Mouse (Mus musculus) midbrain, embryonic 14.5 days (tissue): ENCODE results near the gene Tarsl2. TPM values are rescaled to one million over a fixed set of nuclear protein-coding genes. Genes with fewer than 3 reads are reported as not detected.

Experiments used
- ATAC-seq: fragments of 200-750 bp; cut with Nextera tagmentation; 2 replicates; pipeline ENCODE4 v1.8.0; 2017; ENCODE audit warnings: moderate number of reproducible peaks, moderate library complexity; ENCODE audit not compliant: low FRiP score, low TSS enrichment
- DNase-seq: peaks from one replicate; pipeline ENCODE4 v3.0.0-alpha.2; 2015
- H3K27ac ChIP-seq: fragments of 300-500 bp; sonication (generic); replicated peaks from 2 replicates; pipeline ENCODE4 v1.5.1; 2014; ENCODE audit warnings: mild to moderate bottlenecking, low read depth, low read length, moderate library complexity
- H3K27me3 ChIP-seq: fragments of 300-500 bp; sonication (generic); 2 replicates; pipeline ENCODE4 v1.6.1; 2014; ENCODE audit warnings: low read length, control low read depth, mixed read lengths; ENCODE audit not compliant: control insufficient read depth, insufficient read depth
- H3K36me3 ChIP-seq: fragments of 300-500 bp; sonication (generic); 2 replicates; pipeline ENCODE4 v1.6.1; 2014; ENCODE audit warnings: low read length, control low read depth; ENCODE audit not compliant: control insufficient read depth, insufficient read depth
- H3K4me1 ChIP-seq: fragments of 300-500 bp; sonication (generic); 2 replicates; pipeline ENCODE4 v1.6.1; 2014; ENCODE audit warnings: mild to moderate bottlenecking, antibody characterized with exemption, low read length, control low read depth; ENCODE audit not compliant: control insufficient read depth, insufficient read depth
- H3K4me2 ChIP-seq: fragments of 300-500 bp; sonication (generic); 2 replicates; pipeline ENCODE4 v1.6.1; 2014; ENCODE audit warnings: mild to moderate bottlenecking, low read length, moderate library complexity
- H3K4me3 ChIP-seq: fragments of 300-500 bp; sonication (generic); replicated peaks from 2 replicates; pipeline ENCODE4 v1.5.1; 2014; ENCODE audit warnings: low read depth, low read length
- H3K9ac ChIP-seq: fragments of 300-500 bp; sonication (generic); replicated peaks from 2 replicates; pipeline ENCODE4 v1.6.1; 2014; ENCODE audit warnings: mild to moderate bottlenecking, low read length, moderate library complexity
- H3K9me3 ChIP-seq: fragments of 300-500 bp; sonication (generic); 2 replicates; pipeline ENCODE4 v1.6.1; 2016; ENCODE audit warnings: low read length, control low read depth, mixed read lengths; ENCODE audit not compliant: control insufficient read depth
- WGBS: fragments of 180-500 bp; shearing (Covaris S2); extraction: QIAGEN DNeasy Blood & Tissue Kit; methylation state at CpG from one replicate; pipeline ENCODE4 v1.1.7; 2014; 5-methylcytosine and 5-hydroxymethylcytosine counted together
- polyA plus RNA-seq: library from polyadenylated mRNA; unstranded; fragments of >200 nt; fragmentation: Nextera tagmentation; extraction: Ambion mirVana; gene quantifications from 2 replicates; pipeline ENCODE4 v1.2.1, GENCODE M21; 2014

The Tarsl2 gene
- polyA plus RNA-seq, 1 experiment from 2014 or later, result 17.6 TPM

DNA sequence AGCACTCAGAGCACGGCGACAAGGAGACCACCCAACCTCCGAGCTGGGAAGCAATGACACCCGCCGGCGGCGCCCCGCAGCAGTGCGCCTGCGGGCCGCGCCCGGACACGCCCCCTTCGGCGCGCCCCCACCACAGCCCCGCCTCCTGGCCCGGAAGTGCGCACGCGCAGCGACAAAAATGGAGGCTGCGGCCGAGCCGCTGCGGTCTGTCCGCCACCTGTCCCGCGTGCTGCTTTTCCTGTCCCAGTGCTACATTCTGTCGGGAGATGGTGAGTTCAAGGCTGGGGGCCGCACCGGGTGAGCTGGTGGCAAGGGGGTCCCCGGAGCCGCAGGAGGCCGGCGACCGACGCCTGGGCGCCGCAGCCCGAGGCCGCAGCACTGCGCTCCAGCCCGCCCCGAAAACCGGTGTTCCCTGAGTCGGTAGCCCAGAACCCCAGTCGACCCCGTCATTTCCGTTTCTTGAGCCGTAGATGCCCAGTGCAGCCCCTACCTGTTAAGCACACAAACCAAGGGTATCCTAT lies 48.7 kb downstream of the Tarsl2 start:
- peak; percentile 95 for DNase-seq
- ATAC-seq, result peak; percentile 95
- Histone ChIP-seq H3K4me3 (peak overlapping the region; percentile 79), H3K36me3 (peaks cover 34% of the 10 kb centered on the region), H3K9me3 (no peaks in the 10 kb centered on the region), H3K27me3 (no peaks in the 10 kb centered on the region), H3K27ac (peak overlapping the region; percentile 82), H3K4me2 (peak overlapping the region; percentile 82), H3K4me1 (peaks cover 14% of the 10 kb centered on the region), H3K9ac (peak overlapping the region; percentile 77)
- under 1% methylated on average over 52 of the region's 52 CpGs for WGBS

GRCm38 (mm10) chr7:65696450-65696849 lies 51.8 kb downstream of the Tarsl2 start:
- no peaks in the 10 kb centered on the region for H3K9me3 ChIP-seq
- DNase-seq, result peak; percentile 29
- ATAC-seq, result no peak
- no peak overlapping the region for H3K27ac ChIP-seq
- H3K27me3 ChIP-seq, result no peaks in the 10 kb centered on the region
- peaks cover 14% of the 10 kb centered on the region for H3K4me1 ChIP-seq
- no peak overlapping the region for H3K4me2 ChIP-seq
- H3K4me3 ChIP-seq, result no peak overlapping the region
- peaks cover 65% of the 10 kb centered on the region for H3K36me3 ChIP-seq
- 57% methylated on average over 2 of the region's 2 CpGs for WGBS
- H3K9ac ChIP-seq, result no peak overlapping the region

- Histone ChIP-seq H3K4me3 (no peak overlapping the region), H3K27me3 (no peaks in the 10 kb centered on the region), H3K27ac (no peak overlapping the region), H3K36me3 (peaks cover 56% of the 10 kb centered on the region), H3K4me2 (no peak overlapping the region), H3K9me3 (no peaks in the 10 kb centered on the region), H3K4me1 (no peaks in the 10 kb centered on the region), H3K9ac (no peak overlapping the region)
- 92% methylated on average over 7 of the region's 7 CpGs for WGBS
- ATAC-seq, result no peak
- no peak for DNase-seq
These were observed 57.4 kb downstream of the Tarsl2 start for GRCm38 (mm10) chr7:65702076-65702475.

DNA sequence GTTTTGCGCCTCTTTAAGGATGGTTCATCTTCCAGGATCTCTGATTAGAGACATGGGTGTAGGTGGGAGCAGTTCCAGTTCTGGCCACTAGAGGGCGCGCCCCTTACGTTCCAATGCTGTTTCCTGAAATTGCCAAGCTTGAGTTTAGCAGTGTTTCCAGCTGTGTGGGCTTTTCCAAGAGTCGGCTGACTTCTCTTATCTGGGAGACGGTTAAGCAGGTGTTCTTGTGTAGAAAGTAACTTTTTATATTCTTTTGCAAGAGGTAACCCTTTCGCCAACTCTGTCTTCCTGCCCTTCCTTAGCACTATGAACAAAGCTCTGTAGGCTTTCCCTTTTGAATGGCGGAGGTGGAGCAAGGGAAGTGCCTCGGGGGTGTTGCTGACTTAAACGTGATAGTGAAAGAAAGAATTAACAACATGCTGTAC lies 60.1 kb downstream of the Tarsl2 start:
- peak; percentile 93 for DNase-seq
- Histone ChIP-seq H3K9ac (no peak overlapping the region), H3K36me3 (peaks cover 28% of the 10 kb centered on the region), H3K9me3 (no peaks in the 10 kb centered on the region), H3K27me3 (no peaks in the 10 kb centered on the region), H3K4me3 (no peak overlapping the region), H3K4me1 (no peaks in the 10 kb centered on the region), H3K27ac (no peak overlapping the region), H3K4me2 (peak overlapping the region; percentile 28; the same call in 1 of the 2 replicates)
- WGBS, result 14% methylated on average over 10 of the region's 10 CpGs
- ATAC-seq, result no peak

DNA sequence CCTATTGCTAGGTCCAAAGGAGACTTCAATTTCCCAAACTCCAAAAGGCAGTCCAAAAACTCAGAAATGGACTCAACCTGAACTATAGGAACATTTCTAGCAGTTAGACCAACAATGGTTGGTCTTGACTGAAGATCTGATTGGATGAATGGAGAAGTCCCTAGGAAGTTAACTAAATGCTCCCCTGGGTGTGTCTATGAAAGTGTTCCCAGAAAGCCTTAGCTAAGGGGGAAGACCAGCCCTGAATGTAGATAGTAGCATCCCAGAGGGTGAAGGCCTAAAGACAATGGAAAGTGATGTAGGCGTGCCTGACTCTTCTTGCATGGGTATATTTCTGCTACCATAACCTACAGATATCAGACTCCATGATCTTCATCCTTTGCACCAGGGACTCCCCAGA lies 63.8 kb downstream of the Tarsl2 start:
- Histone ChIP-seq H3K27me3 (no peaks in the 10 kb centered on the region), H3K36me3 (no peaks in the 10 kb centered on the region), H3K27ac (no peak overlapping the region), H3K4me3 (no peak overlapping the region), H3K9me3 (no peaks in the 10 kb centered on the region), H3K4me2 (no peak overlapping the region), H3K9ac (no peak overlapping the region), H3K4me1 (no peaks in the 10 kb centered on the region)
- 84% methylated on average over 1 of the region's 1 CpGs for WGBS
- ATAC-seq (no peak), DNase-seq (no peak)

DNA sequence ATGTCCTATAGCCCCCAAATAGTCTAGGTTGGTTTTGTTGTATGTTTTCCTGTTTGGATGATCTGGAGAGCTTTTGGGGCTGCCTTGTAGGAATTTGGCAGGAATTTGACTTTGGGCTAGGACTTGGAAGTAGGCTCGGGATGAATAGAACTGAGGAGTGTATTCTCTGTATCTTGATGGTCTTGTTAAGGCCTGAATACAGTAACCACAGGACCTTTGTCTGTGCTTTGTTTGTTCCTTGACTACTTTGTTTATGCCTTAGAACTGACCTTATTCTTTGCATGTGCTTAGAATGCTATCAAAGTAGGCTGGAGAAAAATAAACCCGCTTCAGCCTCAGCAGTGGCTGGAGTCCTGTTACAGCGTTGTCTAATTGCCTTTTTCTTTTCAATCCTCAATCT lies 65.6 kb downstream of the Tarsl2 start:
- no peak for ATAC-seq

DNA sequence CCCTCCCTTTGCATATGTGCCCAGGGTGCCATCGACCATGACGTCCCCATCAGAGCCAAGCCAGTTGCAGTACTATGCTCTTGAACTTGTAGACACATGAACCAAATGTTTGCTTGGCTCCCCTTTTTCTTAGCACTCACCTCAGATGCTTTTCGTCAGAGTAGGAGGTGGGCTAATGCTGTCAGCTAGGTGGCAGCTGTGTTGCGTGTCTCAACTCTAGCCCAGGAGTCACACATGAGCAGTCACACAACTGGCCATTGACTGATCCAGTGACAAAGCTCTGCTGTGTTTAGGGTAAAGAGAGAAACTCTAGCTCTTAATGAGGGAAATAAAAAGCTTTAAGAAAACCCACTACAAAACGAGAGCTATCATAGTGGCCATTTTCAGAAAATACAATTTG lies 69.1 kb downstream of the Tarsl2 start:
- WGBS, result 58% methylated on average over 5 of the region's 5 CpGs
- no peak overlapping the region for H3K27ac ChIP-seq
- no peak overlapping the region for H3K4me2 ChIP-seq
- DNase-seq, result peak; percentile 25
- H3K9ac ChIP-seq, result no peak overlapping the region
- H3K9me3 ChIP-seq, result no peaks in the 10 kb centered on the region
- no peaks in the 10 kb centered on the region for H3K36me3 ChIP-seq
- H3K4me3 ChIP-seq, result no peak overlapping the region
- no peak for ATAC-seq
- H3K27me3 ChIP-seq, result no peaks in the 10 kb centered on the region
- H3K4me1 ChIP-seq, result no peaks in the 10 kb centered on the region

More for the DNA sequence above, 65.6 kb downstream of the Tarsl2 start:
- Histone ChIP-seq H3K4me3 (no peak overlapping the region), H3K4me2 (no peak overlapping the region), H3K27ac (no peak overlapping the region), H3K27me3 (no peaks in the 10 kb centered on the region), H3K4me1 (no peaks in the 10 kb centered on the region), H3K36me3 (no peaks in the 10 kb centered on the region), H3K9me3 (no peaks in the 10 kb centered on the region), H3K9ac (no peak overlapping the region)
- DNase-seq, result no peak
- WGBS, result 88% methylated on average over 3 of the region's 3 CpGs

GRCm38 (mm10) chr7:65714304-65714703 lies 69.6 kb downstream of the Tarsl2 start:
- DNase-seq, result no peak
- H3K9ac ChIP-seq, result no peak overlapping the region
- H3K27me3 ChIP-seq, result no peaks in the 10 kb centered on the region
- H3K4me3 ChIP-seq, result no peak overlapping the region
- H3K4me1 ChIP-seq, result no peaks in the 10 kb centered on the region
- no peaks in the 10 kb centered on the region for H3K9me3 ChIP-seq
- 92% methylated on average over 4 of the region's 4 CpGs for WGBS
- H3K27ac ChIP-seq, result no peak overlapping the region
- ATAC-seq, result no peak
- no peaks in the 10 kb centered on the region for H3K36me3 ChIP-seq
- no peak overlapping the region for H3K4me2 ChIP-seq

- no peak overlapping the region for H3K27ac ChIP-seq
- DNase-seq (peak; percentile 34), ATAC-seq (no peak)
- 90% methylated on average over 2 of the region's 2 CpGs for WGBS
- H3K4me2 ChIP-seq, result no peak overlapping the region
- H3K36me3 ChIP-seq, result no peaks in the 10 kb centered on the region
- no peaks in the 10 kb centered on the region for H3K27me3 ChIP-seq
- no peak overlapping the region for H3K9ac ChIP-seq
- no peak overlapping the region for H3K4me3 ChIP-seq
- no peaks in the 10 kb centered on the region for H3K9me3 ChIP-seq
- H3K4me1 ChIP-seq, result no peaks in the 10 kb centered on the region
These were observed 89.3 kb downstream of the Tarsl2 start for GRCm38 (mm10) chr7:65734024-65734423.
